ENCODE assay signal across 10 mouse cellular contexts in genomic region chr15:83740676-83741422, GRCm38 (mm10). TPM values are rescaled to one million over a fixed set of nuclear protein-coding genes. Genes with fewer than 3 reads are reported as not detected.
DNase-seq lines count a peak whose midpoint lies in the region; ATAC-seq and TF ChIP-seq lines count a peak whose summit lies in the region.
"Had no signal": no experiment of that assay in that cellular context is flagged by ENCODE, and none has a peak within 500 bp of the region (broad histone marks: within the 10 kb centered on the region; RNA-seq: fewer than 3 reads in every experiment).

No protein-coding gene starts in this region.

- TF ChIP-seq CTCF in lung, embryonic 14.5 days (IDR thresholded peaks at IDR 0.05; ENCODE audit: low read depth): no peak
- no peak for TF ChIP-seq CTCF in lung, adult 2 months (IDR thresholded peaks at IDR 0.05; ENCODE audit: insufficient read depth, low read length)
- no peak for TF ChIP-seq CTCF in forebrain, postnatal 0 days (IDR thresholded peaks at IDR 0.05; ENCODE audit: low read depth)

- H3K36me3 ChIP-seq in lung, embryonic 14.5 days (ENCODE audit: insufficient read depth): no peaks in the 10 kb centered on the region
- H3K36me3 ChIP-seq in forebrain, postnatal 0 days (ENCODE audit: insufficient read depth): no peaks in the 10 kb centered on the region
- no peaks in the 10 kb centered on the region for H3K36me3 ChIP-seq in limb, embryonic 11.5 days (ENCODE audit: control insufficient read depth, insufficient read depth, low read length)
- H3K36me3 ChIP-seq in stomach, embryonic 16.5 days (ENCODE audit: control insufficient read depth, insufficient read depth, low read length): no peaks in the 10 kb centered on the region
- H3K36me3 ChIP-seq in liver, embryonic 11.5 days (ENCODE audit: control insufficient read depth, insufficient read depth, low read length): no peaks in the 10 kb centered on the region

- H3K4me2 ChIP-seq in lung, embryonic 14.5 days: peak overlapping the region; percentile 33
- no peak overlapping the region for H3K4me2 ChIP-seq in forebrain, postnatal 0 days (ENCODE audit: low read depth)
- H3K4me2 ChIP-seq in limb, embryonic 11.5 days (ENCODE audit: low read depth, severe bottlenecking): no peak overlapping the region
- H3K4me2 ChIP-seq in stomach, embryonic 16.5 days (ENCODE audit: low read depth, low read length): no peak overlapping the region
- no peak overlapping the region for H3K4me2 ChIP-seq in liver, embryonic 11.5 days

- H3K4me3 ChIP-seq in lung, embryonic 14.5 days (ENCODE audit: low read depth, low read length): no peak overlapping the region
- no peak overlapping the region for H3K4me3 ChIP-seq in lung, adult 2 months (replicated peaks; ENCODE audit: extremely low read depth, low read depth, low read length)
- no peak overlapping the region for H3K4me3 ChIP-seq in forebrain, postnatal 0 days (ENCODE audit: low read depth, low read length)
- H3K4me3 ChIP-seq in limb, embryonic 11.5 days (ENCODE audit: low read depth, low read length): no peak overlapping the region
- no peak overlapping the region for H3K4me3 ChIP-seq in stomach, embryonic 16.5 days (replicated peaks; ENCODE audit: low read length)
- H3K4me3 ChIP-seq in liver, embryonic 11.5 days (ENCODE audit: low read depth, low read length): no peak overlapping the region

- H3K27me3 ChIP-seq in lung, embryonic 14.5 days (ENCODE audit: insufficient read depth, low read length): no peaks in the 10 kb centered on the region
- no peaks in the 10 kb centered on the region for H3K27me3 ChIP-seq in forebrain, postnatal 0 days (ENCODE audit: insufficient read depth, low read length)
- H3K27me3 ChIP-seq in limb, embryonic 11.5 days (ENCODE audit: control insufficient read depth, insufficient read depth, low read length): no peaks in the 10 kb centered on the region
- no peaks in the 10 kb centered on the region for H3K27me3 ChIP-seq in stomach, embryonic 16.5 days (ENCODE audit: control insufficient read depth, insufficient read depth, low read length)
- H3K27me3 ChIP-seq in liver, embryonic 11.5 days (replicated peaks; ENCODE audit: control insufficient read depth, insufficient read depth, low read length): no peaks in the 10 kb centered on the region

- ATAC-seq in lung, embryonic 14.5 days (ENCODE audit: insufficient read depth): no peak; the same call in 1 of the 2 replicates
- no peak for ATAC-seq in forebrain, postnatal 0 days
- peak; percentile 47; the same call in 1 of the 2 replicates for ATAC-seq in limb, embryonic 11.5 days (ENCODE audit: insufficient number of reproducible peaks, low FRiP score, low TSS enrichment, low read depth)
- no peak for ATAC-seq in stomach, embryonic 16.5 days (ENCODE audit: insufficient read depth, low FRiP score)
- ATAC-seq in liver, embryonic 11.5 days (replicated peaks; ENCODE audit: low FRiP score): no peak
- ATAC-seq: inflammation-experienced regulatory T-cells, adult 6 months had no signal

- H3K9me3 ChIP-seq in lung, embryonic 14.5 days (ENCODE audit: low read depth, low read length): no peaks in the 10 kb centered on the region
- H3K9me3 ChIP-seq in forebrain, postnatal 0 days (ENCODE audit: low read length): no peaks in the 10 kb centered on the region
- no peaks in the 10 kb centered on the region for H3K9me3 ChIP-seq in limb, embryonic 11.5 days (ENCODE audit: control insufficient read depth, low read length)
- no peaks in the 10 kb centered on the region for H3K9me3 ChIP-seq in stomach, embryonic 16.5 days (replicated peaks; ENCODE audit: control insufficient read depth, low read length)
- no peaks in the 10 kb centered on the region for H3K9me3 ChIP-seq in liver, embryonic 11.5 days (ENCODE audit: control insufficient read depth, low read length)

- DNase-seq in lung, embryonic 14.5 days: peak; percentile 80
- DNase-seq in lung, adult 2 months: no peak
- DNase-seq in forebrain, postnatal 0 days: peak; percentile 14
- DNase-seq in limb, embryonic 11.5 days (ENCODE audit: low spot score): peak; percentile 77
- no peak for DNase-seq in urinary bladder, postnatal 25 days (ENCODE audit: low spot score)
- no peak for DNase-seq in cerebellum, adult 18-20 months
- DNase-seq in liver, embryonic 11.5 days (ENCODE audit: low spot score): no peak
- DNase-seq: cerebellum, adult 9-11 months had no signal

- H3K9ac ChIP-seq in lung, embryonic 14.5 days: no peak overlapping the region
- no peak overlapping the region; the same call in 1 of the 2 replicates for H3K9ac ChIP-seq in forebrain, postnatal 0 days
- no peak overlapping the region for H3K9ac ChIP-seq in limb, embryonic 11.5 days (ENCODE audit: low read length)
- H3K9ac ChIP-seq in stomach, embryonic 16.5 days (ENCODE audit: low read length): 0 out of 2 replicates have a peak overlapping the region, but pooled peaks have one; percentile 10
- H3K9ac ChIP-seq in liver, embryonic 11.5 days (ENCODE audit: low read depth, low read length): no peak overlapping the region

- 22% methylated on average over 21 of the region's 21 CpGs for WGBS in lung, embryonic 14.5 days
- 28% methylated on average over 21 of the region's 21 CpGs for WGBS in lung, adult 2 months
- WGBS in forebrain, postnatal 0 days: 21% methylated on average over 21 of the region's 21 CpGs
- WGBS in limb, embryonic 11.5 days: 10% methylated on average over 21 of the region's 21 CpGs
- WGBS in stomach, embryonic 16.5 days: 25% methylated on average over 21 of the region's 21 CpGs
- WGBS in liver, embryonic 11.5 days: 45% methylated on average over 21 of the region's 21 CpGs

- no peak overlapping the region for H3K27ac ChIP-seq in lung, embryonic 14.5 days (ENCODE audit: low read depth)
- no peak overlapping the region for H3K27ac ChIP-seq in forebrain, postnatal 0 days (ENCODE audit: low read depth, low read length)
- peak overlapping the region; percentile 82 for H3K27ac ChIP-seq in limb, embryonic 11.5 days (replicated peaks; ENCODE audit: low read depth, low read length)
- H3K27ac ChIP-seq in stomach, embryonic 16.5 days (ENCODE audit: low read length): peak overlapping the region; percentile 64; the same call in 1 of the 2 replicates
- no peak overlapping the region for H3K27ac ChIP-seq in liver, embryonic 11.5 days (ENCODE audit: low read depth, low read length)

- no peak for TF ChIP-seq POLR2A in lung, adult 2 months (IDR thresholded peaks at IDR 0.05; ENCODE audit: borderline replicate concordance, extremely low read depth, low read depth, low read length)

- H3K4me1 ChIP-seq in lung, embryonic 14.5 days (ENCODE audit: insufficient read depth): peaks cover 10% of the 10 kb centered on the region; the same call in 1 of the 2 replicates
- H3K4me1 ChIP-seq in lung, adult 2 months (ENCODE audit: control insufficient read depth, insufficient read depth, low read length): peaks cover 5% of the 10 kb centered on the region; the same call in 1 of the 2 replicates
- no peaks in the 10 kb centered on the region; the same call in 1 of the 2 replicates for H3K4me1 ChIP-seq in forebrain, postnatal 0 days (ENCODE audit: insufficient read depth)
- peaks cover 29% of the 10 kb centered on the region for H3K4me1 ChIP-seq in limb, embryonic 11.5 days (ENCODE audit: control insufficient read depth, insufficient read depth, low read length)
- peaks cover 11% of the 10 kb centered on the region for H3K4me1 ChIP-seq in stomach, embryonic 16.5 days (ENCODE audit: control insufficient read depth, insufficient read depth, low read length)
- no peaks in the 10 kb centered on the region for H3K4me1 ChIP-seq in liver, embryonic 11.5 days (replicated peaks; ENCODE audit: control insufficient read depth, insufficient read depth, low read length)

RNA-seq across cellular contexts. Expression of gene Scube1, which starts 16.0 kb away (rescaled TPM):
- 4.1 and 6.0 TPM in 2 replicates for polyA plus RNA-seq in lung, embryonic 14.5 days (2014; fragmentation: Nextera tagmentation; extraction: Ambion mirVana)
- polyA plus RNA-seq in lung, adult 2 months (2012; rRNA removed): 17.2 and 18.8 TPM in 2 replicates
- total RNA-seq in forebrain, postnatal 0 days (2014; rRNA removed): 28.1 and 33.5 TPM in 2 replicates
- polyA plus RNA-seq in forebrain, postnatal 0 days (2015; fragmentation: Nextera tagmentation; extraction: Ambion mirVana): 9.7 and 12.0 TPM in 2 replicates
- polyA plus RNA-seq in limb, embryonic 11.5 days (2014; fragmentation: Nextera tagmentation; extraction: Ambion mirVana): 62.3 and 70.9 TPM in 2 replicates
- polyA plus RNA-seq in stomach, embryonic 16.5 days (2015; fragmentation: Nextera tagmentation; extraction: Ambion mirVana): 12.9 and 14.3 TPM in 2 replicates
- 2.5 and 4.0 TPM in 2 replicates for polyA plus RNA-seq in liver, embryonic 11.5 days (2014; fragmentation: Nextera tagmentation; extraction: Ambion mirVana)
- polyA plus RNA-seq: inflammation-experienced regulatory T-cells, adult 6 months had no signal

RNA-seq across cellular contexts. Expression of gene Mpped1, which starts 38.4 kb away (rescaled TPM):
- polyA plus RNA-seq in lung, embryonic 14.5 days (2014; fragmentation: Nextera tagmentation; extraction: Ambion mirVana): 0.99 and 1.4 TPM in 2 replicates
- polyA plus RNA-seq in lung, adult 2 months (2012; rRNA removed): not detected in 2 replicates
- total RNA-seq in forebrain, postnatal 0 days (2014; rRNA removed): 352 and 534 TPM in 2 replicates
- polyA plus RNA-seq in forebrain, postnatal 0 days (2015; fragmentation: Nextera tagmentation; extraction: Ambion mirVana): 227 and 361 TPM in 2 replicates
- 4.3 TPM in 2 replicates for polyA plus RNA-seq in limb, embryonic 11.5 days (2014; fragmentation: Nextera tagmentation; extraction: Ambion mirVana)
- polyA plus RNA-seq in stomach, embryonic 16.5 days (2015; fragmentation: Nextera tagmentation; extraction: Ambion mirVana): 0.37 and 0.61 TPM in 2 replicates
- polyA plus RNA-seq in liver, embryonic 11.5 days (2014; fragmentation: Nextera tagmentation; extraction: Ambion mirVana): 0.18 and 0.29 TPM in 2 replicates
- polyA plus RNA-seq: inflammation-experienced regulatory T-cells, adult 6 months had no signal

Comparison
In these comparisons a context has a peak if more than half of its experiments do, and no peak if none do; other contexts are left out.
1. DNase-seq: peak in lung, embryonic 14.5 days (single experiment), forebrain, postnatal 0 days (single experiment) and limb, embryonic 11.5 days (single experiment); none in lung, adult 2 months (single experiment), urinary bladder, postnatal 25 days (single experiment), cerebellum, adult 18-20 months (0 of 2) and liver, embryonic 11.5 days (single experiment).
2. H3K27ac ChIP-seq: peak in limb, embryonic 11.5 days (single experiment) and stomach, embryonic 16.5 days (single experiment); none in lung, embryonic 14.5 days (single experiment), forebrain, postnatal 0 days (single experiment) and liver, embryonic 11.5 days (single experiment).
3. RNA of gene Mpped1, which starts 38.4 kb away (polyA plus RNA-seq): 227 to 361 TPM in forebrain, postnatal 0 days; 4.3 TPM in limb, embryonic 11.5 days, 0.99 to 1.4 TPM in lung, embryonic 14.5 days, 0.37 to 0.61 TPM in stomach, embryonic 16.5 days, 0.18 to 0.29 TPM in liver, embryonic 11.5 days and not detected in lung, adult 2 months; every median in the first group is over 10 times any median in the second.